Mouse (Mus musculus) E14TG2a.4 (cell line): ENCODE results near the gene Olfr455.

Source experiments
- CTCF ChIP-seq: conservative IDR thresholded peaks from 2 replicates; pipeline ENCODE4 v1.5.1; 2014; ENCODE audit warnings: low read length
- POU5F1 ChIP-seq: IDR thresholded peaks from 2 replicates; pipeline ENCODE4 v1.6.1; 2014; ENCODE audit warnings: low read length, borderline replicate concordance

DNA sequence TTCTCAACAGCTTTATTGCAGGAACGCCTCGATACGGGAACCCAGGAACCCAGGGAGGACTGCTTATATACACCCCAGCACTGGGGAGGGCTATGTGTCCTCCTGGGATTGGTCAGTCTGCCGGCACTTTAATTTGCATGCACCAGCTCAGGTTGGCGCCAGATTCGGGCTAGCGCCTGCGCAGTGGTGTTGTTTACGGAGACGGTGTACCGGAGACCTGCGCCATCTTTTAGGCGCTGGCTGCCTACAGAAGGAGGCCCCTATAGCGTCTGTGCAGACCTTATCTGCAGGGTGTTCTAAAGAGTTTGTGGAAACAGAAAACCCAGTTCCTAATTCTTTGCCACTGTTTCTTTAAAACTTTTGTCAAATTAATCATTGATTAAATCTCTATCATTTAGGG is 11.3 kb upstream of the Olfr455 start:
- TF ChIP-seq POU5F1 = no peak
- TF ChIP-seq CTCF = no peak
